Mouse (Mus musculus) limb, embryonic 14.5 days (tissue): Measurements from ENCODE around the gene Marc2. TPM values are rescaled to one million over a fixed set of nuclear protein-coding genes. Genes with fewer than 3 reads are reported as not detected.

Experiments
- ATAC-seq: fragments of 200-750 bp; cut with Nextera tagmentation; 2 replicates; pipeline ENCODE4 v1.8.0; 2017; ENCODE audit warnings: low read depth, moderate number of reproducible peaks, moderate TSS enrichment; ENCODE audit not compliant: low FRiP score
- DNase-seq: peaks from one replicate; pipeline ENCODE4 v3.0.0-alpha.2; 2015; ENCODE audit warnings: low spot score
- H3K27ac ChIP-seq: fragments of 300-500 bp; sonication (generic); replicated peaks from 2 replicates; pipeline ENCODE4 v1.5.1; 2014; ENCODE audit warnings: low read depth, mild to moderate bottlenecking, low read length, moderate library complexity, mixed read lengths
- H3K27me3 ChIP-seq: fragments of 300-500 bp; sonication (generic); 2 replicates; pipeline ENCODE4 v1.6.1; 2014; ENCODE audit warnings: low read length, mixed read lengths; ENCODE audit not compliant: control insufficient read depth, insufficient read depth
- H3K36me3 ChIP-seq: fragments of 300-500 bp; sonication (generic); 2 replicates; pipeline ENCODE4 v1.6.1; 2014; ENCODE audit warnings: mild to moderate bottlenecking, low read length, moderate library complexity, mixed read lengths; ENCODE audit not compliant: control insufficient read depth, insufficient read depth
- H3K4me1 ChIP-seq: fragments of 300-500 bp; sonication (generic); 2 replicates; pipeline ENCODE4 v1.6.1; 2014; ENCODE audit warnings: antibody characterized with exemption, low read length, mixed read lengths; ENCODE audit not compliant: control insufficient read depth, insufficient read depth
- H3K4me2 ChIP-seq: fragments of 300-500 bp; sonication (generic); replicated peaks from 2 replicates; pipeline ENCODE4 v1.6.1; 2014; ENCODE audit warnings: low read depth, mild to moderate bottlenecking, low read length, moderate library complexity; ENCODE audit not compliant: severe bottlenecking
- H3K4me3 ChIP-seq: fragments of 300-500 bp; sonication (generic); replicated peaks from 2 replicates; pipeline ENCODE4 v1.5.1; 2014; ENCODE audit warnings: low read length
- H3K9ac ChIP-seq: fragments of 300-500 bp; sonication (generic); 2 replicates; pipeline ENCODE4 v1.6.1; 2014; ENCODE audit warnings: mild to moderate bottlenecking, low read depth, low read length, moderate library complexity; ENCODE audit not compliant: severe bottlenecking
- H3K9me3 ChIP-seq: fragments of 300-500 bp; sonication (generic); 2 replicates; pipeline ENCODE4 v1.6.1; 2016; ENCODE audit warnings: low read length; ENCODE audit not compliant: control insufficient read depth
- POLR2A ChIP-seq: fragments of 200-500 bp; IDR thresholded peaks from 2 replicates; pipeline ENCODE4 v1.8.0; 2012; ENCODE audit warnings: inconsistent platforms, mild to moderate bottlenecking, moderate library complexity, borderline replicate concordance; ENCODE audit not compliant: insufficient read depth, insufficient read length; ENCODE audit errors: extremely low read depth
- WGBS: fragments of 180-500 bp; shearing (Covaris S2); extraction: QIAGEN DNeasy Blood & Tissue Kit; methylation state at CpG from one replicate; pipeline ENCODE4 v1.1.7; 2014; 5-methylcytosine and 5-hydroxymethylcytosine counted together
- polyA plus RNA-seq, 2 experiments: library from polyadenylated mRNA; depleted of rRNA in 1 of 2; stranded (reverse) in 1 of 2; unstranded in 1 of 2; fragments of >200 nt; fragmentation: Nextera tagmentation in 1 of 2; extraction: Ambion mirVana in 1 of 2; gene quantifications; 2 replicates each; pipeline versions ENCODE4 v1.2.1 to v1.2.3; 2012 to 2014

Gene Marc2
- polyA plus RNA-seq, 2 experiments = 68.7 to 239 TPM

DNA sequence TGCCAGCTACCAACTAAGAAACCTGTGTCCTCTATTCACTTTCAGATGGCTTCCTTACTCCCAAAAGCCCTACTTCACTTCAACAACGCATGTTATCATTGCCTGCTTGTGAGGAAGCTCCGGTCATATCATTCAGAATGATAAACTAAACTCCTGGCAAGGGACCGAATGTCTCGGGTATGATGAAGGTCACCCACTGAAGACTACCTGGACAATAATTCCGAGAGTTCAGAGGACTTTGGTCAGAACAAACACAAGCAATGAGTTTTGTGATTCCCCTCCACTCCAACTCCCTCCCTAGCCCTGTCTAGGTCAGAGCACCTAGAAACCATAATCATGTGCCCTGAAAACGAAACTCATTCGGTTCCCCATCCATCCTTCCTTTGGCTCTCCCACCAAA lies 35.6 kb upstream of the Marc2 start:
- Histone ChIP-seq H3K36me3 (no peaks in the 10 kb centered on the region), H3K9ac (no peak overlapping the region), H3K27ac (no peak overlapping the region), H3K27me3 (peaks cover 34% of the 10 kb centered on the region), H3K4me3 (peak overlapping the region; percentile 46), H3K9me3 (no peaks in the 10 kb centered on the region), H3K4me1 (no peaks in the 10 kb centered on the region), H3K4me2 (no peak overlapping the region)
- DNase-seq (no peak), ATAC-seq (no peak)
- WGBS = 69% methylated on average over 7 of the region's 7 CpGs
- no peak for TF ChIP-seq POLR2A

GRCm38 (mm10) chr1:184881211-184881610 lies 35.0 kb upstream of the Marc2 start:
- DNase-seq (no peak), ATAC-seq (no peak)
- Histone ChIP-seq H3K36me3 (no peaks in the 10 kb centered on the region), H3K4me1 (no peaks in the 10 kb centered on the region), H3K27ac (no peak overlapping the region), H3K4me2 (no peak overlapping the region), H3K9ac (no peak overlapping the region), H3K4me3 (no peak overlapping the region), H3K9me3 (no peaks in the 10 kb centered on the region), H3K27me3 (peaks cover 34% of the 10 kb centered on the region)
- TF ChIP-seq POLR2A = no peak
- WGBS = 82% methylated on average over 5 of the region's 5 CpGs

- H3K9ac ChIP-seq = no peak overlapping the region
- H3K4me1 ChIP-seq = no peaks in the 10 kb centered on the region
- no peak overlapping the region for H3K27ac ChIP-seq
- H3K4me3 ChIP-seq = no peak overlapping the region
- H3K9me3 ChIP-seq = no peaks in the 10 kb centered on the region
- 62% methylated on average over 6 of the region's 6 CpGs for WGBS
- H3K4me2 ChIP-seq = no peak overlapping the region
- no peaks in the 10 kb centered on the region for H3K36me3 ChIP-seq
- ATAC-seq = no peak
- TF ChIP-seq POLR2A = no peak
- no peak for DNase-seq
- peaks cover 31% of the 10 kb centered on the region for H3K27me3 ChIP-seq
Measured at GRCm38 (mm10) chr1:184878860-184879259, 32.6 kb upstream of the Marc2 start.

DNA sequence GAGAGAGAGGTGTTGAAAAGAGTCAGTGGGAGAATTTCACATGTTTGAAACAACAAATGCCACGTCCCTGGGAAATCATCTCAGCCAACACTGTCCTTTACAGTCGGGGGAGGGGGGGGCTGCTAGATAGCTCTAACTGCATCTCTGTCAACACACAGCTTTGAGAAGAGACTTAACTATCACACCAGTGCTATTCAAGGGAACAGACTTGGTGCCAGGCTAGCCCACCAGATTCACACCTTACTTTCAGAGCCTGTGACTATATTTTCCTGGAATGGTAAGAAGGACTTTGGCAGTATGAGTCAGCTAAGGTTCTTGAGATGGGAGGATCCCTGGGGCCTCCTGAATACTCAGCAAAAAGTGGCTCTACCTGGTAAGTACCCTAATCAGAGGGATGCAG lies 31.1 kb upstream of the Marc2 start:
- TF ChIP-seq POLR2A = no peak
- no peak overlapping the region for H3K9ac ChIP-seq
- no peak for DNase-seq
- no peaks in the 10 kb centered on the region for H3K9me3 ChIP-seq
- no peak for ATAC-seq
- no peak overlapping the region for H3K27ac ChIP-seq
- peaks cover 15% of the 10 kb centered on the region for H3K27me3 ChIP-seq
- no peaks in the 10 kb centered on the region for H3K36me3 ChIP-seq
- 58% methylated on average over 2 of the region's 2 CpGs for WGBS
- H3K4me2 ChIP-seq = no peak overlapping the region
- H3K4me3 ChIP-seq = no peak overlapping the region
- peaks cover 2% of the 10 kb centered on the region; the same call in 1 of the 2 replicates for H3K4me1 ChIP-seq

DNA sequence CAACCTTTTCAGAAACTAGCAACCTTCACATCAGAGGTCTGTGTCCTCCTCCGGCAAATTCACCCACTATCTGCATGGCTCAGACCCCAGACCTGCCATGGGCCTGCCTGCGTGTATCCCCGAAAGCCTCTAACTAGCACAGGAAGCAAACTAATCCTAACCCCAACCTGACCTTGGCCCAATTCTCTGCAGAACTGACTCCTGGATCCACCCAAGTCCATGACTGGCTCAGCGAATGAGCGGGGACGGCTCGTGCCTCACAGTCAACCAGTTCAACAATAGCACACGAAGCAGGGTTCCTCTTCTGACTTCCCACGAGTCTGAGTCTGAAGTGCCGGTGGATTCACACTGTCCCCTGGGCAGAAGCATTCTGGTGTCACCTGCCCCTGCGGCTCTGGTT lies 27.7 kb upstream of the Marc2 start:
- no peaks in the 10 kb centered on the region for H3K36me3 ChIP-seq
- WGBS = 84% methylated on average over 11 of the region's 11 CpGs
- H3K27me3 ChIP-seq = no peaks in the 10 kb centered on the region
- no peak overlapping the region for H3K4me2 ChIP-seq
- no peak overlapping the region for H3K27ac ChIP-seq
- H3K4me1 ChIP-seq = peaks cover 14% of the 10 kb centered on the region
- no peak for ATAC-seq
- H3K4me3 ChIP-seq = no peak overlapping the region
- TF ChIP-seq POLR2A = no peak
- no peak for DNase-seq
- no peaks in the 10 kb centered on the region for H3K9me3 ChIP-seq
- H3K9ac ChIP-seq = no peak overlapping the region

- WGBS = 71% methylated on average over 7 of the region's 7 CpGs
- no peak overlapping the region for H3K4me3 ChIP-seq
- DNase-seq = no peak
- no peak overlapping the region for H3K4me2 ChIP-seq
- peaks cover 14% of the 10 kb centered on the region for H3K4me1 ChIP-seq
- H3K27me3 ChIP-seq = no peaks in the 10 kb centered on the region
- no peak overlapping the region for H3K9ac ChIP-seq
- H3K9me3 ChIP-seq = no peaks in the 10 kb centered on the region
- H3K36me3 ChIP-seq = no peaks in the 10 kb centered on the region
- TF ChIP-seq POLR2A = no peak
- no peak overlapping the region for H3K27ac ChIP-seq
- no peak for ATAC-seq
Measured at GRCm38 (mm10) chr1:184872069-184872819, 26.0 kb upstream of the Marc2 start.
